Mouse (Mus musculus): ENCODE data around the gene Tmppe. TPM values are rescaled to one million over a fixed set of nuclear protein-coding genes. Genes with fewer than 3 reads are reported as not detected.

Gene Tmppe
- polyA plus RNA-seq, 1 experiment = 3.5 TPM

GRCm38 (mm10) chr9:114455420-114455819 lies 54.5 kb downstream of the Tmppe start:
- H3K4me1 ChIP-seq (ENCODE audit: control insufficient read depth, insufficient read depth, low read length) = no peaks in the 10 kb centered on the region
- 85% methylated on average over 2 of the region's 2 CpGs for WGBS
- no peak overlapping the region for H3K27ac ChIP-seq (ENCODE audit: control insufficient read depth, insufficient read depth, low read depth, low read length, poor library complexity)
- TF ChIP-seq POLR2A (IDR thresholded peaks at IDR 0.05; ENCODE audit: borderline replicate concordance, control insufficient read depth, low read depth, low read length) (no peak), CTCF (IDR thresholded peaks at IDR 0.05; ENCODE audit: control insufficient read depth, insufficient read depth, low read length) (no peak)
- no peak overlapping the region for H3K4me3 ChIP-seq (replicated peaks; ENCODE audit: control insufficient read depth, low read depth, low read length)

Other genes starting within 250 kb of the Tmppe start
- not detected in 2 replicates for gene Bcl2a1c, start 71.0 kb upstream of the Tmppe start, polyA plus RNA-seq (2011; ENCODE audit: insufficient read depth, insufficient read length, low replicate concordance, missing spikeins)
- gene Crtap, start 10.4 kb upstream of the Tmppe start, polyA plus RNA-seq (2011; ENCODE audit: insufficient read depth, insufficient read length, low replicate concordance, missing spikeins) = 9.0 and 11.5 TPM in 2 replicates
- 4.7 and 11.0 TPM in 2 replicates for gene Glb1, start within 50 bp of the Tmppe start, polyA plus RNA-seq (2011; ENCODE audit: insufficient read depth, insufficient read length, low replicate concordance, missing spikeins)
- 1.2 TPM in 1 of 2 replicates, not detected in the other for gene Ccr4, start 103.8 kb downstream of the Tmppe start, polyA plus RNA-seq (2011; ENCODE audit: insufficient read depth, insufficient read length, low replicate concordance, missing spikeins)
- gene C130032M10Rik, start 114.6 kb downstream of the Tmppe start, polyA plus RNA-seq (2011; ENCODE audit: insufficient read depth, insufficient read length, low replicate concordance, missing spikeins) = not detected in 2 replicates
- gene Trim71, start 163.3 kb downstream of the Tmppe start, polyA plus RNA-seq (2011; ENCODE audit: insufficient read depth, insufficient read length, low replicate concordance, missing spikeins) = 0.23 and 4.1 TPM in 2 replicates
- 20.6 and 34.5 TPM in 2 replicates for gene Cnot10, start 239.1 kb downstream of the Tmppe start, polyA plus RNA-seq (2011; ENCODE audit: insufficient read depth, insufficient read length, low replicate concordance, missing spikeins)